In the genomic region with DNA sequence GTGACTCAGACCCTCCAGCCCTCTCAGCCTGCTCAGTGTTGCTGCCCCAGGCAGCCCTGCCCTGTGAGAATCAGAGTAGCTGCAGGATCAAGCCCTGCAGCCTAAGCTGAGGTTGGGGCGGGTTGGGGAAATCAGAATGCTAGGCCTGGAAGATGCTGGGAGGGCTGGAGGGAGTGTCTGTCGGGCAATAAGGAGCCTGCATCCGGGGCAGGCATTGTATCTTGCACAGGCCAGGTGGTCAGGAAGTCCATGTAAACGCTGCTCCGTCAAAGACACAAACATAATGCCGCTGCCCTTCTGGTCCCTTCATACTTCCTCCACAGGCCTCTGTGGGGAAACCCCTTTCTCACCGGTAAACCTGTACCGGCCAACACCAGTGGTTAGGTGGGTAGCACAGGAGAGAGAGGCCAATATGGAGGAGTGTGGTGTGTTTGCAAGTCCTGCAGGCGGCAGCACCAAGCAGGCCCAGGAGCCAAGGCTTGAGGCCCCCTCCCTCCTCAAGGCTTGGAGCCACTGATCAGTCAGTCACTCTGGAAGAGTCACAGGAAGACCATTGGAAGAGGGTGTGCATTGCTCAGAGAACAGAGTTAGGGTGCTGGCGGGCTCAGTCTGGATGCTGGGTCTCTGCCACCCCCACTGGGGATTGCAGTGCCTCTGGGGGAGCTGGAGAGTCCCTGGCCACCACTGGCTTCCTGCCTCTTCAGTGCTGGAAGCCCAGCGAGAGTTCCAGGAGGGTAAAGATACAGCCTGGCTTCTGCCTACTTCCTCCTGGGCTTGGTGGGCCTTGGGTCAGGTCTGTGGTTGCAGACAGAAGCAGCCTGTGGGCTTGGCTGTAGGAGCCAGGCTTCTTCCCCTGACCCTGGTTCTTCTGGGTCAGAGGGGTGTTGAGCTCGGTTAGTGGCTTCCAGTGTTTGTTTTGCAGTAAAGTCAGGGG, we compare ENCODE assay signal across 8 mouse cellular contexts. TPM values are rescaled to one million over a fixed set of nuclear protein-coding genes. Genes with fewer than 3 reads are reported as not detected.
DNase-seq lines count a peak whose midpoint lies in the region; ATAC-seq lines count a peak whose summit lies in the region.

No protein-coding gene starts in this region.

- peak overlapping the region; percentile 9; the same call in 1 of the 2 replicates for H3K9ac ChIP-seq in heart, embryonic 12.5 days
- H3K9ac ChIP-seq in liver, embryonic 11.5 days (ENCODE audit: low read depth, low read length), result no peak overlapping the region

- peak overlapping the region; percentile 17; the same call in 1 of the 2 replicates for H3K4me2 ChIP-seq in heart, embryonic 12.5 days
- no peak overlapping the region for H3K4me2 ChIP-seq in liver, embryonic 11.5 days

- no peaks in the 10 kb centered on the region for H3K9me3 ChIP-seq in heart, embryonic 12.5 days (replicated peaks)
- H3K9me3 ChIP-seq in liver, embryonic 11.5 days (ENCODE audit: control insufficient read depth, low read length), result no peaks in the 10 kb centered on the region

- H3K27ac ChIP-seq in heart, embryonic 12.5 days (ENCODE audit: poor library complexity, severe bottlenecking), result peak overlapping the region; percentile 67
- H3K27ac ChIP-seq in liver, embryonic 11.5 days (ENCODE audit: low read depth, low read length), result 0 out of 2 replicates have a peak overlapping the region, but pooled peaks have one; percentile 67

- H3K4me3 ChIP-seq in heart, embryonic 12.5 days, result no peak overlapping the region
- no peak overlapping the region for H3K4me3 ChIP-seq in liver, embryonic 11.5 days (ENCODE audit: low read depth, low read length)

- 47% methylated on average over 12 of the region's 12 CpGs for WGBS in heart, embryonic 12.5 days
- 34% methylated on average over 12 of the region's 12 CpGs for WGBS in liver, embryonic 11.5 days

- peaks cover 41% of the 10 kb centered on the region for H3K4me1 ChIP-seq in heart, embryonic 12.5 days (replicated peaks)
- H3K4me1 ChIP-seq in liver, embryonic 11.5 days (replicated peaks; ENCODE audit: control insufficient read depth, insufficient read depth, low read length), result peaks cover 21% of the 10 kb centered on the region

- H3K36me3 ChIP-seq in heart, embryonic 12.5 days, result no peaks in the 10 kb centered on the region
- no peaks in the 10 kb centered on the region for H3K36me3 ChIP-seq in liver, embryonic 11.5 days (ENCODE audit: control insufficient read depth, insufficient read depth, low read length)

- ATAC-seq in heart, embryonic 12.5 days (ENCODE audit: insufficient number of reproducible peaks, low FRiP score), result no peak
- ATAC-seq in liver, embryonic 11.5 days (replicated peaks; ENCODE audit: low FRiP score), result no peak

- no peaks in the 10 kb centered on the region for H3K27me3 ChIP-seq in heart, embryonic 12.5 days (replicated peaks)
- no peaks in the 10 kb centered on the region for H3K27me3 ChIP-seq in liver, embryonic 11.5 days (replicated peaks; ENCODE audit: control insufficient read depth, insufficient read depth, low read length)

- DNase-seq in thymus, postnatal 0 days (ENCODE audit: low spot score), result peak; percentile 35
- DNase-seq in thymus, postnatal 36 days, result no peak
- peak; percentile 37 for DNase-seq in cerebellum, adult 8-10 months
- no peak for DNase-seq in liver, embryonic 11.5 days (ENCODE audit: low spot score)
- peak; percentile 45 for DNase-seq in retina, embryonic 14.5 days (ENCODE audit: low spot score)
- no peak for DNase-seq in urinary bladder, postnatal 36 days (ENCODE audit: low spot score in 2 of 2)
- DNase-seq in gastrocnemius, adult 18-20 months (ENCODE audit: low spot score), result no peak

RNA-seq across cellular contexts. Expression of a gene that starts 13.3 kb away (rescaled TPM):
- polyA plus RNA-seq in thymus, postnatal 0 days (2015; fragmentation: Nextera tagmentation; extraction: Ambion mirVana), result 13.3 and 15.7 TPM in 2 replicates
- 21.1 and 22.1 TPM in 2 replicates for polyA plus RNA-seq in heart, embryonic 12.5 days (2016; fragmentation: Nextera tagmentation; extraction: Ambion mirVana)
- polyA plus RNA-seq in liver, embryonic 11.5 days (2014; fragmentation: Nextera tagmentation; extraction: Ambion mirVana), result 11.3 and 12.9 TPM in 2 replicates
- 1 to 10 TPM; 6.1 to 8.9 TPM for total RNA-seq in gastrocnemius, adult 18-20 months (2021)

RNA-seq across cellular contexts. Expression of a gene that starts 20.3 kb away (rescaled TPM):
- 2.6 and 3.6 TPM in 2 replicates for polyA plus RNA-seq in thymus, postnatal 0 days (2015; fragmentation: Nextera tagmentation; extraction: Ambion mirVana)
- polyA plus RNA-seq in heart, embryonic 12.5 days (2016; fragmentation: Nextera tagmentation; extraction: Ambion mirVana), result 0.82 TPM in 1 of 2 replicates, not detected in the other
- 0.73 and 0.78 TPM in 2 replicates for polyA plus RNA-seq in liver, embryonic 11.5 days (2014; fragmentation: Nextera tagmentation; extraction: Ambion mirVana)
- under 1 TPM in 1 of 2 experiments, not detected in 1; 0.74 TPM for total RNA-seq in gastrocnemius, adult 18-20 months (2021)

RNA-seq across cellular contexts. Expression of a gene that starts 29.5 kb away (rescaled TPM):
- polyA plus RNA-seq in thymus, postnatal 0 days (2015; fragmentation: Nextera tagmentation; extraction: Ambion mirVana), result 0.35 and 0.88 TPM in 2 replicates
- 0.28 and 0.41 TPM in 2 replicates for polyA plus RNA-seq in heart, embryonic 12.5 days (2016; fragmentation: Nextera tagmentation; extraction: Ambion mirVana)
- polyA plus RNA-seq in liver, embryonic 11.5 days (2014; fragmentation: Nextera tagmentation; extraction: Ambion mirVana), result 0.22 and 0.32 TPM in 2 replicates
- total RNA-seq in gastrocnemius, adult 18-20 months (2021), result under 1 TPM; 0.81 to 0.89 TPM

RNA-seq across cellular contexts. Expression of a gene that starts 37.0 kb away (rescaled TPM):
- 0.44 and 0.50 TPM in 2 replicates for polyA plus RNA-seq in thymus, postnatal 0 days (2015; fragmentation: Nextera tagmentation; extraction: Ambion mirVana)
- polyA plus RNA-seq in heart, embryonic 12.5 days (2016; fragmentation: Nextera tagmentation; extraction: Ambion mirVana), result not detected in 2 replicates
- polyA plus RNA-seq in liver, embryonic 11.5 days (2014; fragmentation: Nextera tagmentation; extraction: Ambion mirVana), result not detected in 2 replicates
- total RNA-seq in gastrocnemius, adult 18-20 months (2021), result under 1 TPM in 1 of 2 experiments, not detected in 1; 0.16 TPM

RNA-seq across cellular contexts. Expression of a gene that starts 57.3 kb away (rescaled TPM):
- 18.8 and 20.7 TPM in 2 replicates for polyA plus RNA-seq in thymus, postnatal 0 days (2015; fragmentation: Nextera tagmentation; extraction: Ambion mirVana)
- polyA plus RNA-seq in heart, embryonic 12.5 days (2016; fragmentation: Nextera tagmentation; extraction: Ambion mirVana), result 32.5 and 34.2 TPM in 2 replicates
- 30.8 and 32.9 TPM in 2 replicates for polyA plus RNA-seq in liver, embryonic 11.5 days (2014; fragmentation: Nextera tagmentation; extraction: Ambion mirVana)
- 1 to 10 TPM; 7.2 to 8.9 TPM for total RNA-seq in gastrocnemius, adult 18-20 months (2021)

Comparison
In these comparisons a context has a peak if more than half of its experiments do, and no peak if none do; other contexts are left out.
1. DNase-seq: peak in thymus, postnatal 0 days (single experiment), cerebellum, adult 8-10 months (single experiment) and retina, embryonic 14.5 days (single experiment); none in thymus, postnatal 36 days (0 of 2), liver, embryonic 11.5 days (single experiment), urinary bladder, postnatal 36 days (0 of 2) and gastrocnemius, adult 18-20 months (single experiment).